Mouse (Mus musculus): Measurements from ENCODE around the gene Gpr174.
"Not testable (repeated sequence)": the region's sequence is repeated elsewhere in the genome, so short reads cannot be mapped to it uniquely, and the experiment has no call there.

GRCm38 (mm10) chrX:107297861-107298260 is 42.2 kb downstream of the Gpr174 start:
- TF ChIP-seq GATA2 (IDR thresholded peaks at IDR 0.05; ENCODE audit: borderline replicate concordance, low read depth, low read length); CTCF (IDR thresholded peaks at IDR 0.05; ENCODE audit: low read depth, low read length); TAL1 (conservative IDR thresholded peaks at IDR 0.05; ENCODE audit: low read depth, low read length): not testable (repeated sequence)
